ENCODE assay signal across 9 mouse cellular contexts in genomic region chr8:79680965-79681364, GRCm38 (mm10). TPM values are rescaled to one million over a fixed set of nuclear protein-coding genes. Genes with fewer than 3 reads are reported as not detected.
DNase-seq lines count a peak whose midpoint lies in the region; ATAC-seq and TF ChIP-seq lines count a peak whose summit lies in the region.
"Had no signal": no experiment of that assay in that cellular context is flagged by ENCODE, and none has a peak within 500 bp of the region (broad histone marks: within the 10 kb centered on the region; RNA-seq: fewer than 3 reads in every experiment).

No protein-coding gene starts in this region.

- WGBS in heart, embryonic 14.5 days: 41% methylated on average over 2 of the region's 2 CpGs
- 44% methylated on average over 2 of the region's 2 CpGs for WGBS in embryonic facial prominence, embryonic 11.5 days
- WGBS in intestine, embryonic 14.5 days: 33% methylated on average over 2 of the region's 2 CpGs
- WGBS in midbrain, postnatal 0 days: 42% methylated on average over 2 of the region's 2 CpGs

- no peaks in the 10 kb centered on the region for H3K27me3 ChIP-seq in heart, embryonic 14.5 days (ENCODE audit: control insufficient read depth, insufficient read depth, low read length)
- no peaks in the 10 kb centered on the region for H3K27me3 ChIP-seq in embryonic facial prominence, embryonic 11.5 days (ENCODE audit: control insufficient read depth, insufficient read depth, low read length)
- no peaks in the 10 kb centered on the region for H3K27me3 ChIP-seq in intestine, embryonic 14.5 days (replicated peaks; ENCODE audit: control insufficient read depth, insufficient read depth, low read length)
- H3K27me3 ChIP-seq in midbrain, postnatal 0 days (ENCODE audit: insufficient read depth, low read length): no peaks in the 10 kb centered on the region

- H3K4me2 ChIP-seq in heart, embryonic 14.5 days (ENCODE audit: low read length): peak overlapping the region; percentile 70
- H3K4me2 ChIP-seq in embryonic facial prominence, embryonic 11.5 days (ENCODE audit: low read depth, low read length): peak overlapping the region; percentile 54
- H3K4me2 ChIP-seq in intestine, embryonic 14.5 days (ENCODE audit: low read length): peak overlapping the region; percentile 60
- H3K4me2 ChIP-seq in midbrain, postnatal 0 days (ENCODE audit: low read depth, low read length, poor library complexity, severe bottlenecking): peak overlapping the region; percentile 54

- no peak for DNase-seq in heart, postnatal 4 days
- no peak for DNase-seq in embryonic facial prominence, embryonic 11.5 days (ENCODE audit: low spot score)
- no peak for DNase-seq in intestine, embryonic 14.5 days (ENCODE audit: low spot score)
- DNase-seq in midbrain, postnatal 0 days (ENCODE audit: low spot score): no peak
- no peak for DNase-seq in adrenal gland, postnatal 4 days (ENCODE audit: low spot score in 2 of 2)
- no peak for DNase-seq in layer of hippocampus, postnatal 10 days (ENCODE audit: low spot score in 2 of 2)

- no peak for TF ChIP-seq CTCF in midbrain, postnatal 0 days (IDR thresholded peaks at IDR 0.05)

- H3K4me1 ChIP-seq in heart, embryonic 14.5 days (ENCODE audit: control insufficient read depth in 2 of 2, insufficient read depth in 2 of 2, low read length in 2 of 2): peaks cover 0 to 3% of the 10 kb centered on the region in 2 experiments; a peak in 1 of 4 replicates
- no peaks in the 10 kb centered on the region for H3K4me1 ChIP-seq in embryonic facial prominence, embryonic 11.5 days (ENCODE audit: control insufficient read depth, insufficient read depth, low read length)
- H3K4me1 ChIP-seq in intestine, embryonic 14.5 days (replicated peaks; ENCODE audit: control insufficient read depth, insufficient read depth, low read length): no peaks in the 10 kb centered on the region
- H3K4me1 ChIP-seq in midbrain, postnatal 0 days (ENCODE audit: insufficient read depth, low read length): no peaks in the 10 kb centered on the region

- H3K27ac ChIP-seq in heart, embryonic 14.5 days (replicated peaks in 1 of 2; ENCODE audit: control insufficient read depth in 1 of 2, insufficient read depth in 1 of 2, low read depth in 2 of 2, low read length in 2 of 2): no peak overlapping the region
- no peak overlapping the region for H3K27ac ChIP-seq in embryonic facial prominence, embryonic 11.5 days (replicated peaks; ENCODE audit: low read depth, low read length)
- no peak overlapping the region for H3K27ac ChIP-seq in intestine, embryonic 14.5 days (ENCODE audit: low read depth)
- no peak overlapping the region for H3K27ac ChIP-seq in midbrain, postnatal 0 days (ENCODE audit: low read depth, low read length)

- H3K36me3 ChIP-seq in heart, embryonic 14.5 days (ENCODE audit: control insufficient read depth, insufficient read depth, low read length): peaks cover 61% of the 10 kb centered on the region
- peaks cover 3% of the 10 kb centered on the region for H3K36me3 ChIP-seq in embryonic facial prominence, embryonic 11.5 days (replicated peaks; ENCODE audit: control insufficient read depth, insufficient read depth, low read depth, low read length)
- H3K36me3 ChIP-seq in intestine, embryonic 14.5 days (ENCODE audit: control insufficient read depth, insufficient read depth, low read length): peaks cover 50% of the 10 kb centered on the region
- H3K36me3 ChIP-seq in midbrain, postnatal 0 days (ENCODE audit: insufficient read depth, low read length): peaks cover 13% of the 10 kb centered on the region; the same call in 1 of the 2 replicates

- peak overlapping the region; percentile 59 for H3K9ac ChIP-seq in heart, embryonic 14.5 days (ENCODE audit: low read length)
- H3K9ac ChIP-seq in embryonic facial prominence, embryonic 11.5 days (replicated peaks; ENCODE audit: low read length): peak overlapping the region; percentile 37; the same call in 1 of the 2 replicates
- H3K9ac ChIP-seq in intestine, embryonic 14.5 days (ENCODE audit: low read length): 0 out of 2 replicates have a peak overlapping the region, but pooled peaks have one; percentile 25
- H3K9ac ChIP-seq in midbrain, postnatal 0 days (replicated peaks; ENCODE audit: low read length, poor library complexity, severe bottlenecking): no peak overlapping the region

- peak overlapping the region; percentile 46 to 47 for H3K4me3 ChIP-seq in heart, embryonic 14.5 days (ENCODE audit: control insufficient read depth in 1 of 2, insufficient read depth in 1 of 2, low read depth in 1 of 2, low read length in 2 of 2)
- H3K4me3 ChIP-seq in embryonic facial prominence, embryonic 11.5 days (ENCODE audit: low read depth, low read length): peak overlapping the region; percentile 23
- H3K4me3 ChIP-seq in intestine, embryonic 14.5 days (ENCODE audit: low read depth, low read length): peak overlapping the region; percentile 40
- peak overlapping the region; percentile 29 for H3K4me3 ChIP-seq in midbrain, postnatal 0 days (ENCODE audit: low read depth, low read length)

- no peaks in the 10 kb centered on the region for H3K9me3 ChIP-seq in heart, embryonic 14.5 days (ENCODE audit: control insufficient read depth, low read length)
- no peaks in the 10 kb centered on the region for H3K9me3 ChIP-seq in embryonic facial prominence, embryonic 11.5 days (replicated peaks; ENCODE audit: control insufficient read depth, low read length)
- no peaks in the 10 kb centered on the region for H3K9me3 ChIP-seq in intestine, embryonic 14.5 days (ENCODE audit: control insufficient read depth, low read length)
- H3K9me3 ChIP-seq in midbrain, postnatal 0 days (ENCODE audit: low read length): no peaks in the 10 kb centered on the region
- H3K9me3 ChIP-seq: G1E had no signal

- ATAC-seq in heart, embryonic 14.5 days (ENCODE audit: insufficient number of reproducible peaks, insufficient read depth, low FRiP score, low read depth): no peak
- ATAC-seq in embryonic facial prominence, embryonic 11.5 days (replicated peaks; ENCODE audit: insufficient number of reproducible peaks, low FRiP score, low TSS enrichment, low read depth): no peak
- ATAC-seq in intestine, embryonic 14.5 days (replicated peaks; ENCODE audit: low FRiP score, low TSS enrichment, low read depth): 0 out of 2 replicates have a peak, but pooled peaks have one; percentile 33
- ATAC-seq in midbrain, postnatal 0 days (ENCODE audit: low FRiP score): no peak
- ATAC-seq in megakaryocyte-erythroid progenitor cell, adult 5-6 weeks (replicated peaks; ENCODE audit: low FRiP score, low TSS enrichment, poor library complexity, severe bottlenecking): no peak

RNA-seq across cellular contexts. Expression of gene Abce1, which starts 30.6 kb away (rescaled TPM):
- polyA plus RNA-seq in heart, embryonic 14.5 days (2014; fragmentation: Nextera tagmentation; extraction: Ambion mirVana): 67.7 and 67.8 TPM in 2 replicates
- 10 to 100 TPM; 64.2 to 68.2 TPM for total RNA-seq in heart, postnatal 4 days (2021)
- 150 and 160 TPM in 2 replicates for polyA plus RNA-seq in embryonic facial prominence, embryonic 11.5 days (2014; fragmentation: Nextera tagmentation; extraction: Ambion mirVana)
- polyA plus RNA-seq in intestine, embryonic 14.5 days (2014; fragmentation: Nextera tagmentation; extraction: Ambion mirVana): 108 and 117 TPM in 2 replicates
- 80.7 and 88.6 TPM in 2 replicates for total RNA-seq in midbrain, postnatal 0 days (2014; rRNA removed)
- polyA plus RNA-seq in midbrain, postnatal 0 days (2015; fragmentation: Nextera tagmentation; extraction: Ambion mirVana): 59.6 and 61.9 TPM in 2 replicates
- total RNA-seq in adrenal gland, postnatal 4 days (2021): 10 to 100 TPM; 65.6 to 73.3 TPM
- total RNA-seq in layer of hippocampus, postnatal 10 days (2021): 10 to 100 TPM; 87.5 to 89.0 TPM
- total RNA-seq in megakaryocyte-erythroid progenitor cell, adult 5-6 weeks (2014; fragmentation: Nextera tagmentation): 221 and 233 TPM in 2 replicates
- 334 and 335 TPM in 2 replicates for total RNA-seq in megakaryocyte-erythroid progenitor cell, adult 5-6 weeks (2017)

RNA-seq across cellular contexts. Expression of gene Anapc10, which starts 30.7 kb away (rescaled TPM):
- polyA plus RNA-seq in heart, embryonic 14.5 days (2014; fragmentation: Nextera tagmentation; extraction: Ambion mirVana): 24.8 and 25.7 TPM in 2 replicates
- 1 to 10 TPM; 8.0 to 8.4 TPM for total RNA-seq in heart, postnatal 4 days (2021)
- 45.6 and 48.6 TPM in 2 replicates for polyA plus RNA-seq in embryonic facial prominence, embryonic 11.5 days (2014; fragmentation: Nextera tagmentation; extraction: Ambion mirVana)
- polyA plus RNA-seq in intestine, embryonic 14.5 days (2014; fragmentation: Nextera tagmentation; extraction: Ambion mirVana): 29.8 and 34.8 TPM in 2 replicates
- 8.3 and 8.6 TPM in 2 replicates for total RNA-seq in midbrain, postnatal 0 days (2014; rRNA removed)
- 39.2 and 39.7 TPM in 2 replicates for polyA plus RNA-seq in midbrain, postnatal 0 days (2015; fragmentation: Nextera tagmentation; extraction: Ambion mirVana)
- total RNA-seq in adrenal gland, postnatal 4 days (2021): 10 to 100 TPM; 13.5 to 14.2 TPM
- 10 to 100 TPM in 1 of 2 experiments, 1 to 10 TPM in 1; 8.2 to 12.6 TPM for total RNA-seq in layer of hippocampus, postnatal 10 days (2021)
- total RNA-seq in megakaryocyte-erythroid progenitor cell, adult 5-6 weeks (2014; fragmentation: Nextera tagmentation): 7.3 and 33.3 TPM in 2 replicates
- 13.2 TPM in 2 replicates for total RNA-seq in megakaryocyte-erythroid progenitor cell, adult 5-6 weeks (2017)

RNA-seq across cellular contexts. Expression of gene Otud4, which starts 41.5 kb away (rescaled TPM):
- 27.4 and 28.1 TPM in 2 replicates for polyA plus RNA-seq in heart, embryonic 14.5 days (2014; fragmentation: Nextera tagmentation; extraction: Ambion mirVana)
- 10 to 100 TPM; 44.6 to 50.3 TPM for total RNA-seq in heart, postnatal 4 days (2021)
- 19.5 and 22.9 TPM in 2 replicates for polyA plus RNA-seq in embryonic facial prominence, embryonic 11.5 days (2014; fragmentation: Nextera tagmentation; extraction: Ambion mirVana)
- polyA plus RNA-seq in intestine, embryonic 14.5 days (2014; fragmentation: Nextera tagmentation; extraction: Ambion mirVana): 28.1 and 30.3 TPM in 2 replicates
- 24.3 and 35.3 TPM in 2 replicates for total RNA-seq in midbrain, postnatal 0 days (2014; rRNA removed)
- polyA plus RNA-seq in midbrain, postnatal 0 days (2015; fragmentation: Nextera tagmentation; extraction: Ambion mirVana): 5.5 and 6.4 TPM in 2 replicates
- 10 to 100 TPM; 52.8 to 55.6 TPM for total RNA-seq in adrenal gland, postnatal 4 days (2021)
- total RNA-seq in layer of hippocampus, postnatal 10 days (2021): 10 to 100 TPM; 40.5 to 45.3 TPM
- total RNA-seq in megakaryocyte-erythroid progenitor cell, adult 5-6 weeks (2014; fragmentation: Nextera tagmentation): 75.5 and 87.6 TPM in 2 replicates
- total RNA-seq in megakaryocyte-erythroid progenitor cell, adult 5-6 weeks (2017): 82.2 and 82.8 TPM in 2 replicates
